Mouse (Mus musculus) stomach, embryonic 14.5 days (tissue): ENCODE results near the gene Ttc25. TPM values are rescaled to one million over a fixed set of nuclear protein-coding genes. Genes with fewer than 3 reads are reported as not detected.
"Not testable (repeated sequence)": the region's sequence is repeated elsewhere in the genome, so short reads cannot be mapped to it uniquely, and the experiment has no call there.

ENCODE experiments used
- ATAC-seq: fragments of 200-750 bp; cut with Nextera tagmentation; 2 replicates; pipeline ENCODE4 v1.8.0; 2017; ENCODE audit warnings: low read depth, moderate TSS enrichment; ENCODE audit not compliant: insufficient number of reproducible peaks, insufficient read depth, low FRiP score
- H3K27ac ChIP-seq: fragments of 300-500 bp; sonication (generic); 2 replicates; pipeline ENCODE4 v1.5.1; 2014; ENCODE audit warnings: mild to moderate bottlenecking, low read length, moderate library complexity, mixed read lengths
- H3K27me3 ChIP-seq: fragments of 300-500 bp; sonication (generic); 2 replicates; pipeline ENCODE4 v1.6.1; 2014; ENCODE audit warnings: low read length, control low read depth, mixed read lengths; ENCODE audit not compliant: control insufficient read depth, insufficient read depth
- H3K36me3 ChIP-seq: fragments of 300-500 bp; sonication (generic); 2 replicates; pipeline ENCODE4 v1.6.1; 2014; ENCODE audit warnings: mild to moderate bottlenecking, control low read depth, low read length, moderate library complexity, mixed read lengths; ENCODE audit not compliant: control insufficient read depth, insufficient read depth
- H3K4me1 ChIP-seq: fragments of 300-500 bp; sonication (generic); 2 replicates; pipeline ENCODE4 v1.6.1; 2014; ENCODE audit warnings: low read length, control low read depth, mixed read lengths; ENCODE audit not compliant: control insufficient read depth, insufficient read depth
- H3K4me2 ChIP-seq: fragments of 300-500 bp; sonication (generic); replicated peaks from 2 replicates; pipeline ENCODE4 v1.6.1; 2014; ENCODE audit warnings: low read depth, low read length, control low read depth
- H3K4me3 ChIP-seq: fragments of 300-500 bp; sonication (generic); 2 replicates; pipeline ENCODE4 v1.5.1; 2014; ENCODE audit warnings: low read depth, low read length, control low read depth
- H3K9ac ChIP-seq: fragments of 300-500 bp; sonication (generic); replicated peaks from 2 replicates; pipeline ENCODE4 v1.6.1; 2014; ENCODE audit warnings: low read depth, mild to moderate bottlenecking, control low read depth, low read length, moderate library complexity, mixed read lengths
- H3K9me3 ChIP-seq: fragments of 300-500 bp; sonication (generic); 2 replicates; pipeline ENCODE4 v1.6.1; 2016; ENCODE audit warnings: low read depth, low read length, control low read depth; ENCODE audit not compliant: control insufficient read depth
- WGBS: fragments of 180-500 bp; shearing (Covaris S2); extraction: QIAGEN DNeasy Blood & Tissue Kit; methylation state at CpG from one replicate; pipeline ENCODE4 v1.1.7; 2014; 5-methylcytosine and 5-hydroxymethylcytosine counted together
- polyA plus RNA-seq: library from polyadenylated mRNA; unstranded; fragments of >200 nt; fragmentation: Nextera tagmentation; extraction: Ambion mirVana; gene quantifications from 2 replicates; pipeline ENCODE4 v1.2.1, GENCODE M21; 2014

Gene Ttc25
- polyA plus RNA-seq, 1 experiment from 2014 or later: 1.1 TPM

DNA sequence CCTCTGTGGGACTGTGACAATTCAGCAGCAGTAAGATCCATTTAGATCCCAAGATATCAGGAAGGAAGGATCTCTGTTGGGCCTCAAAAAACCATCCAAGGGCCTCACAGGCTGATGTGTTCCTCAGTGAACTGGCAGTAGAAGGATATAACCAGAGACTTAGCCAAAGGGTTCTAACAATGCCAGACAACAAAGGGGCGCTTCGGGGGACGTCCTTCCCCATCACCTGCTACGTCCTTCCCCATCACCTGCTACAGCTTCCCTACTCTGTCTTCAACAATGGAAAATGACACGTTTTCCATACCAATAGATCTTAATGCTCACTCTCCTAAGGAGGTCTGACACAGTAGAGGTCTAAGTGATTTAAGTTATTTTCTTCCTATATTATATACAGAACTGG is 70.9 kb downstream of the Ttc25 start:
- WGBS: 87% methylated on average over 5 of the region's 5 CpGs
- no peak overlapping the region for H3K4me2 ChIP-seq
- no peaks in the 10 kb centered on the region for H3K27me3 ChIP-seq
- no peaks in the 10 kb centered on the region for H3K9me3 ChIP-seq
- no peak overlapping the region for H3K4me3 ChIP-seq
- peaks cover 8% of the 10 kb centered on the region for H3K4me1 ChIP-seq
- no peaks in the 10 kb centered on the region; the same call in 1 of the 2 replicates for H3K36me3 ChIP-seq
- ATAC-seq: no peak
- H3K9ac ChIP-seq: no peak overlapping the region
- H3K27ac ChIP-seq: no peak overlapping the region

DNA sequence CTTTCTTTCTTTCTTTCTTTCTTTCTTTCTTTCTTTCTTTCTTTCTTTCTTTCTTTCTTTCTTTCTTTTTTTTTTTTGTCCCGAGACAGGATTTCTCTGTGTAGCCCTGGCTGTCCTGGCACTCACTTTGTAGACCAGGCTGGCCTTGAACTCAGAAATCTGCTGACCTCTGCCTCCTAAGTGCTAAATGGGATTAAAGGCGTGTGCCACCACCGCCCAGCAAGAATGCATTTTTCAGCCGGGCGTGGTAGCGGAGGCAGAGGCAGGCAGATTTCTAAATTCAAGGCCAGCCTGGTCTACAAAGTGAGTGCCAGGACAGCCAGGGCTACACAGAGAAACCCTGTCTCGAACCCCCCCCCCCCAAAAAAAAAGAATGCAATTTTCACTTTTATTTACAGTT is 71.4 kb downstream of the Ttc25 start:
- not testable (repeated sequence) for ATAC-seq, H3K36me3 ChIP-seq, H3K9me3 ChIP-seq, H3K9ac ChIP-seq, H3K4me1 ChIP-seq, H3K4me3 ChIP-seq, H3K4me2 ChIP-seq, H3K27ac ChIP-seq, H3K27me3 ChIP-seq
- 89% methylated on average over 7 of the region's 7 CpGs for WGBS

DNA sequence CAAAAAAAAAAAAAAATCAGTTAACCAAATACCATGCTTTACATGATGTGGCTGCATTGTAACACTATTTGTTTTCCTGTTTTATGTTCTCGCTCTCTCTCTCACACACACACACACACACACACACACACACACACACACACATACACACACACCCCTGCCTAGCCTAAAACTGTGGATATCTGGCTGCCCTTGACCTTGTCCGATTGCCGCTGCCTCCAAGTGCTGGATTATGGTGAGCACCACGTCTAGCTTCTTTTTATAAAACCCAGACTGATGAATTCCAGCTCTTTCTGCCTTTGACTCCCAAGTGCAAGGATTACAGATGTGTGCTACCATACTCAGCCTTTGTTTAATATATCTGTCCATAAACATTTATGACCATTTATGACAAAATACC is 72.1 kb downstream of the Ttc25 start:
- Histone ChIP-seq H3K27me3 (no peaks in the 10 kb centered on the region), H3K27ac (no peak overlapping the region; the same call in 1 of the 2 replicates), H3K9me3 (no peaks in the 10 kb centered on the region), H3K9ac (no peak overlapping the region), H3K4me2 (peak overlapping the region; percentile 87), H3K4me1 (peaks cover 8% of the 10 kb centered on the region), H3K4me3 (no peak overlapping the region), H3K36me3 (no peaks in the 10 kb centered on the region; the same call in 1 of the 2 replicates)
- 69% methylated on average over 4 of the region's 4 CpGs for WGBS
- no peak for ATAC-seq

DNA sequence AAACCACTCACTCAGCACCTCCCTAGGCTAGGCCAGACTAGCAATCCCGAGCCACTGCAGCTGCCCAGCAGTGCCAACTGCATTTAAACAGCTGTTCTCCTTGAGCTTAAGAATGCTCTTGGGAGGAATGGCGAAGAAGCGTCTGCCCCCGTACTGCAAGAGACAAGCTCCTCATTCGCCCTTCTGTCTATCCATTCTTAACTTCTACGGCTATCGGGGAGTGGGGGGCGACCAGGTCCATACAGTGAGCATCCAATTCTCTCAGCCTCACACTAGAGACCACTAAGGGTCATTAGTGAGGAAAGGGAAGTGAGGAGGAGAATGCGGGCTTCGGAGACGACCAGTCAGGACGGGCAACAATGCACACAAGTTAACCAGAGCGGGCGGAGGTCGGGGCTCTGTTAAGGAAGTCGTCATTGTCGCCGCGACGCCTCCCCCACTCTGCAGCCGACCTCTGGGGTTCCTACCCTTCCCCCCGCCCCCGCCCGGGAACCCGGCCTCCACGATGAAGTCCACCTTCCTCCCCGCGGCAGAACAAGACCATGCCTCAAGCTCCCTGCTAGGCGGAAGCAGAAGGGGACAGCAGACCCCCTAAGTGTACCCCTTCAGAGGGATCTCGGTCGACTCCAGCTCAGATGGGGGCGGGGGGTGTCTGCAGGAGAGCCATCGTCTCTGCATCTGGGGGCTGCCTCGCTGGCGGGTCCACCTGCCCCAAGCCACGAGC is 73.5 kb downstream of the Ttc25 start, which contains the start of gene Nkiras2:
Nkiras2 (plus strand) TSS at position 484 of the 724 bp plus-strand sequence.
- H3K9me3 ChIP-seq: no peaks in the 10 kb centered on the region
- H3K4me1 ChIP-seq: peaks cover 12% of the 10 kb centered on the region
- H3K4me3 ChIP-seq: peak within 1 kb of the TSS; percentile 99
- H3K27me3 ChIP-seq: no peaks in the 10 kb centered on the region
- ATAC-seq: peak; percentile 30; the same call in 1 of the 2 replicates
- peak within 1 kb of the TSS; percentile 87 for H3K4me2 ChIP-seq
- peak within 1 kb of the TSS; percentile 89 for H3K9ac ChIP-seq
- H3K27ac ChIP-seq: peak within 1 kb of the TSS; percentile 94
- no peaks in the 10 kb centered on the region; the same call in 1 of the 2 replicates for H3K36me3 ChIP-seq
- 1% methylated on average over 36 of the region's 36 CpGs for WGBS

DNA sequence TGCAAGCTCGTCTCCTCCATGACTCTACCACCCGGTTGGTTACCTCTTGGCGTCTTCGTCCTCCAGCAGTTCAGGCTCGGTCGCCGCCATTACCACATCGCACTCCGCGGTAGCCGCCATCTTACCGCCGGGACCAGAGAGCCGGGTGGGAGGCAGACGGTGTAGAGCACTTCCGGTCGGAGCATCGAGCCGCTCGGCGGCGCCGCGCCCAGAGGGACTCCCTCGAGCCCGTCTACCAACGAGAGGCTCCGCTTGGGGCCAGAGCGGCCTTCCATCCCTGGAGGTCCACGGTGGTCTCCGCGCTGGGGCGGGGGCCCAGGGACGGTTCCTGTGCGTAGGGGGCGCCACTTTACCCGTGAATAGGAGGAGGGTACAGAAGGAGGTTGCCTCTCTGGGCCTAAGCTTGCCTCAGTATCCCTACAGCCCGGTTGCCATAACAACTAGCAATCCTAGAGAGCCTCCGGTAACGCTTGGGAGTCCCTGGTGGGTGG is 74.1 kb downstream of the Ttc25 start:
- 0% methylated on average over 40 of the region's 40 CpGs for WGBS
- peak overlapping the region; percentile 89 for H3K9ac ChIP-seq
- peaks cover 4% of the 10 kb centered on the region; the same call in 1 of the 2 replicates for H3K36me3 ChIP-seq
- H3K4me1 ChIP-seq: peaks cover 17% of the 10 kb centered on the region
- H3K9me3 ChIP-seq: no peaks in the 10 kb centered on the region
- peak overlapping the region; percentile 99 for H3K4me3 ChIP-seq
- peak overlapping the region; percentile 94 for H3K27ac ChIP-seq
- H3K27me3 ChIP-seq: no peaks in the 10 kb centered on the region
- ATAC-seq: peak; percentile 95
- peak overlapping the region; percentile 87 for H3K4me2 ChIP-seq

DNA sequence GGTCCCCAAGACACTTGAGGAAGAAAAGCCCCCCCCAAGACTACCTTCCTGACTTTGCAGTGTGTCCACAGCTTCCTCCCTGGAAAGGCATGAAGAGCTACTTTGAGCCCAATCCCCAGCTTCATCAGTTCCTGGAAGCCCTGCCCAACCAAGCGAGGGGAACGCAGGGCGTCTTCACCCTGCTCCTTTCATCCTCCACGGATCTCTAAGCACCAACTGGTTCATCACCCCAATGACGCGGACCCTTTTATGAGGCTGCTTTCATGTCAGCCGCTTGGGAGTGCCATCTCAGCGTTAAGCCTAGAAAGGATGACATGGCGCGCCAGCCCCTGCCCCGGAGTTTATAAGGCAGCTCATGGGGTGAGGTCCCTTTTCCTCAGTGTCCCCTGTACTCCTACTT is 74.6 kb downstream of the Ttc25 start, which contains the start of gene Dnajc7:
Dnajc7 (minus strand) TSS at position 187 of the 400 bp plus-strand sequence.
- Histone ChIP-seq H3K9me3 (no peaks in the 10 kb centered on the region), H3K36me3 (peaks cover 7% of the 10 kb centered on the region; the same call in 1 of the 2 replicates), H3K4me1 (peaks cover 17% of the 10 kb centered on the region), H3K4me2 (peak within 1 kb of the TSS; percentile 87), H3K4me3 (peak within 1 kb of the TSS; percentile 99), H3K27me3 (no peaks in the 10 kb centered on the region), H3K9ac (peak within 1 kb of the TSS; percentile 89), H3K27ac (peak within 1 kb of the TSS; percentile 94)
- WGBS: 5% methylated on average over 11 of the region's 11 CpGs
- no peak for ATAC-seq

Other genes with a start within 250 kb of the Ttc25 start
- 2,030 and 2,105 TPM in 2 replicates for gene Eif1, start 225.7 kb upstream of the Ttc25 start, polyA plus RNA-seq
- 6.9 and 13.2 TPM in 2 replicates for gene Gast, start 211.2 kb upstream of the Ttc25 start, polyA plus RNA-seq
- 10.8 and 12.3 TPM in 2 replicates for gene Hap1, start 189.5 kb upstream of the Ttc25 start, polyA plus RNA-seq
- gene Jup, start 147.8 kb upstream of the Ttc25 start, polyA plus RNA-seq: 131 and 139 TPM in 2 replicates
- gene P3h4, start 130.8 kb upstream of the Ttc25 start, polyA plus RNA-seq: 68.0 and 68.9 TPM in 2 replicates
- 106 and 108 TPM in 2 replicates for gene Fkbp10, start 129.9 kb upstream of the Ttc25 start, polyA plus RNA-seq
- gene Nt5c3b, start 103.8 kb upstream of the Ttc25 start, polyA plus RNA-seq: 121 and 126 TPM in 2 replicates
- 0.52 and 0.64 TPM in 2 replicates for gene Klhl10, start 103.7 kb upstream of the Ttc25 start, polyA plus RNA-seq
- gene Klhl11, start 72.9 kb upstream of the Ttc25 start, polyA plus RNA-seq: 11.2 and 12.3 TPM in 2 replicates
- gene Acly, start 17.6 kb upstream of the Ttc25 start, polyA plus RNA-seq: 161 and 175 TPM in 2 replicates
- 35.9 TPM in 2 replicates for gene Cnp, start 29.3 kb downstream of the Ttc25 start, polyA plus RNA-seq
- gene Nkiras2, start 73.6 kb downstream of the Ttc25 start, polyA plus RNA-seq: 62.8 and 63.1 TPM in 2 replicates
- gene Dnajc7, start 74.6 kb downstream of the Ttc25 start, polyA plus RNA-seq: 84.0 and 95.4 TPM in 2 replicates
- gene Zfp385c, start 146.8 kb downstream of the Ttc25 start, polyA plus RNA-seq: 0.22 TPM in 1 of 2 replicates, not detected in the other
- gene Dhx58, start 158.7 kb downstream of the Ttc25 start, polyA plus RNA-seq: 1.8 and 3.4 TPM in 2 replicates
- gene Kat2a, start 166.9 kb downstream of the Ttc25 start, polyA plus RNA-seq: 50.7 and 51.7 TPM in 2 replicates
- gene Hspb9, start 168.2 kb downstream of the Ttc25 start, polyA plus RNA-seq: 0.41 and 0.56 TPM in 2 replicates
- gene Rab5c, start 192.6 kb downstream of the Ttc25 start, polyA plus RNA-seq: 55.5 and 65.7 TPM in 2 replicates
- gene Kcnh4, start 214.3 kb downstream of the Ttc25 start, polyA plus RNA-seq: 0.25 and 0.48 TPM in 2 replicates
- not detected in 2 replicates for gene Hcrt, start 217.3 kb downstream of the Ttc25 start, polyA plus RNA-seq
- 3.3 and 3.8 TPM in 2 replicates for gene Ghdc, start 225.3 kb downstream of the Ttc25 start, polyA plus RNA-seq